Mouse (Mus musculus): ENCODE measurements around the gene Dpp6. TPM values are rescaled to one million over a fixed set of nuclear protein-coding genes. Genes with fewer than 3 reads are reported as not detected.
A peak's percentile ranks its signal among the peaks of the same experiment; 100 is the strongest.

Gene Dpp6
- polyA plus RNA-seq, 1 experiment from 2014 or later: 100 TPM

DNA sequence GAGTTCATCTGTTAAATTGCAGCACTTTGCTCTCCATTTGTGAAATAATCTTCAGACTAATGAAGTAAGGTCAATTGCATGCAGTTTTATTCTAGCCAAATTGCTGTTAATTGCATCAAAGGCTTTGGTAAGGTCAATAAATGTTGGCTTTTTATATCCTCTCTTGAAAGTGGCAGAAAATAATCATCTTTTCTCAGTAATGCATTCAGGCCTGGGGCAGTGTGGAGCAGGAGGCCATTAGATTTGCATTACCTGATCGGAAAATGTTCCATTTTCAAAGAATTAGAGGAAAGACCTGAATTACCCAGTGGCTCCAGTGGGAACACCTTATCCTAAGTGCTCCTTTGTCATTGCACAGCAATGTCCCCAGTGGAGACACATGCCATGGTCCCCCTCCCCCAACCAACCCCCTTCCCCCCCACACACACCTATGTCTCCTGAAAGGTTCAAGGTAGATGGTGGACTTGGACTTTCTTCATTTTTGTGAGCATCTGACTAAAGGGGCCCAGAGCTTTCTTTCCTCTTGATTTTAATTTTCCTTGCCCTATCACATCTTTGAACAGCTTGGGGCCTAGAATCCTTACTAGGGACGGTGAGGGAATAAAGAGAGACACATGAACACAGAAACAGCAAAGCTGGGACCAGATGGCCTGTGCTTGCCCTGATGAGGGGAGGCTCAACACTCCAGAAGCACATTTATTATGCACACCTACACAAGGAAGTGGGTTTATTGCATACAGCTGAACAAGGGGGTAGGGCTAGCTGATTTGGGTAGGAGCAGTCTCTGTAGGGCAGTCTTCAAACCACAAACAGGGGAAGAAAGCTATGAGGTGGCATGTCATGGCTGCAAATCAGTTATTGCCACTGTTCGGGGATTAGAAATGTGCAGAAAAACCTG lies 506.1 kb downstream of the Dpp6 start:
- no peak overlapping the region for H3K9ac ChIP-seq (replicated peaks; ENCODE audit: low read depth, low read length)
- H3K27me3 ChIP-seq (ENCODE audit: control insufficient read depth, insufficient read depth, low read length): no peaks in the 10 kb centered on the region
- H3K4me2 ChIP-seq (ENCODE audit: low read depth, low read length): no peak overlapping the region
- no peaks in the 10 kb centered on the region for H3K9me3 ChIP-seq (ENCODE audit: control insufficient read depth, low read length)
- H3K4me3 ChIP-seq (ENCODE audit: low read depth, low read length): no peak overlapping the region
- H3K27ac ChIP-seq (ENCODE audit: low read depth, low read length): no peak overlapping the region
- WGBS: 56% methylated on average over 3 of the region's 3 CpGs
- H3K4me1 ChIP-seq (ENCODE audit: control insufficient read depth, insufficient read depth, low read length): no peaks in the 10 kb centered on the region
- no peak for ATAC-seq (ENCODE audit: low read depth)
- no peaks in the 10 kb centered on the region for H3K36me3 ChIP-seq (ENCODE audit: control insufficient read depth, insufficient read depth, low read length)

DNA sequence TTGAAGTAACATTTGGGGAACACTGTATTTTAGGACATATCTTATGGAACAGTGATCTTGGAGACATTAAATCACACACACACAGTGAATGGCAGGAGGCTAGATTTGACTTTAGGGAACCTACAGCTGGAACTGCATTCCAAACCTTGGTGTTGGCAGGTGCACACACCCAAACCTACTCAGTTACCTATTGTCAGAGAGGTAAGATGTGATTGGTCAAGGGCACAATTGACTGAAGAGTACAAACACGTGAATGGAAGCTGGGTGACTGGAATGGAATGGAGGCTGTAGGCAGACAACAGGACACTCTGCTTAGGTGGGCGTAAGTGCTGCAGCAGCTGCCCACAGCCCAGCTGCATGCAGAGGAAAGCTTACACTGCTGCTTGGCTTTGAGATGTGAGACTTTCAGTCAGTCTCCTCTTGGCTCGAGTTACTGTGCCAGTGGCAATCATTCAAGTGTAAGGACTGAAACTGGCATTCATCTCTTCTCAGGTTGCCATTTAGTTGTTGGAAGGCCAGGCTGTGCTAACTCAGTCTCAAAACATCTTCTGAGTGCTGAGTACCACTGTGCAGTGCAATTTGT lies 507.4 kb downstream of the Dpp6 start:
- no peak overlapping the region for H3K27ac ChIP-seq (ENCODE audit: low read depth, low read length)
- no peak overlapping the region for H3K9ac ChIP-seq (replicated peaks; ENCODE audit: low read depth, low read length)
- H3K4me1 ChIP-seq (ENCODE audit: control insufficient read depth, insufficient read depth, low read length): no peaks in the 10 kb centered on the region
- no peak overlapping the region for H3K4me2 ChIP-seq (ENCODE audit: low read depth, low read length)
- no peak overlapping the region for H3K4me3 ChIP-seq (ENCODE audit: low read depth, low read length)
- no peaks in the 10 kb centered on the region for H3K9me3 ChIP-seq (ENCODE audit: control insufficient read depth, low read length)
- no peaks in the 10 kb centered on the region for H3K27me3 ChIP-seq (ENCODE audit: control insufficient read depth, insufficient read depth, low read length)
- no peaks in the 10 kb centered on the region for H3K36me3 ChIP-seq (ENCODE audit: control insufficient read depth, insufficient read depth, low read length)
- 57% methylated on average over 3 of the region's 3 CpGs for WGBS
- ATAC-seq (ENCODE audit: low read depth): no peak

DNA sequence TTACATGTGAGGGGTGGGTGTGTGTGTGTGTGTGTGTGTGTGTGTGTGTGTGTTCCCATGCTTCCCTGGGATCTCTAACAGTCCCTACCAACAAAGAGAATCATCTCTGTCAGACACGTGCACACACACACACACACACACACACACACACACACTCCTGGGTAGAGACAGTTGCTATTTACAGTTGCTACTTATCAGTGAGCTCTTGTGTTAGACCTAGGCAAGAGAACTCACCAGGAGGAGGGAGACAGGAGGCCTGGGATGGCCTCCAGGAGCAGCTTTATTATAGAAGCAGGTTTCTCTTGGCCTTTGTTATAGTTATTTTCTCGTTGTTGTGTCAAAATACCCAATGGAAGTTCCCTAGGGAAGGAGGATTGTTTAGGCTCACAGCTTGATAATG lies 519.7 kb downstream of the Dpp6 start:
- H3K27me3 ChIP-seq (ENCODE audit: control insufficient read depth, insufficient read depth, low read length): no peaks in the 10 kb centered on the region
- ATAC-seq (ENCODE audit: low read depth): no peak
- H3K9me3 ChIP-seq (ENCODE audit: control insufficient read depth, low read length): no peaks in the 10 kb centered on the region
- no peaks in the 10 kb centered on the region for H3K36me3 ChIP-seq (ENCODE audit: control insufficient read depth, insufficient read depth, low read length)
- no peak overlapping the region for H3K9ac ChIP-seq (replicated peaks; ENCODE audit: low read depth, low read length)
- no peak overlapping the region for H3K4me2 ChIP-seq (ENCODE audit: low read depth, low read length)
- H3K4me1 ChIP-seq (ENCODE audit: control insufficient read depth, insufficient read depth, low read length): no peaks in the 10 kb centered on the region
- WGBS: 78% methylated on average over 2 of the region's 2 CpGs
- no peak overlapping the region for H3K4me3 ChIP-seq (ENCODE audit: low read depth, low read length)
- H3K27ac ChIP-seq (ENCODE audit: low read depth, low read length): no peak overlapping the region

DNA sequence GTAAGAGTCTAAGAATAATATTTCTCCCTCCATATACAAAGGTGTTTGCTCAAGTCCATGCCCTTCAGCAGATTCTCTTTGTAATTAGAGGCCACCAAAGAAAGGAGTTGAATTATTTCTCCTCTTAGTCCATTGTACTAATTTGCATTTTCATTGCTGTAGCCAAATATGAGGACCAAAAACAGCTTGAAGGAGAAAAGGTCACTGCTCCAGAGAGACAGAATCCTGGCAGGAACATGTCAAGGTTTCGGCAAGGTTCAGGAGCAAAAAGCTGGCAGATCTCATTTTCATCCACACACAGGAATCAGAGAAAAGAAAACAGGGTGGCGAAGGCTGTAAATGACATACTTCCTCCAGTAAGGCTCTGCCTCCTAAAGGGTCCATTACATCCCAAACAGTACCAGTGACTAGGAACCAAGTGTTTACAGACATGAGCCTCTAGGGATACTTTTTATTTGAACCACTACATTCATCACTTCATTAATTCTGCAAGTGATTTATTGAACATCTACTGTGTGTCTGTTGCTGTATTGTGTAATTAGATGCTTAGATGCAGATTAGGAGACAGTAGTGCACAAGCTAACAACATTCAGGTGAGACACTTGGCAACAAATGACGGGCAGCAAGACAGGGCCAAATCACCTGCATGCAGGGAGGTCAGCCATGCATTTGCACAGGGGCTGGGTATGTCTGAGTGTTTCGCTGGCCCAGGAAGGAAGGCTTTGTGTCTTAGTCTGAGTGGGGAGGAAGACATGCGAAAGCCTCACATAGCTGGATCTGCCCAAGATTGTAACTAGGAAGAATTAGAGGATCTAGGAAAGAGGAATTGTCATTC lies 522.4 kb downstream of the Dpp6 start:
- H3K36me3 ChIP-seq (ENCODE audit: control insufficient read depth, insufficient read depth, low read length): no peaks in the 10 kb centered on the region
- H3K27ac ChIP-seq (ENCODE audit: low read depth, low read length): no peak overlapping the region
- no peak overlapping the region for H3K4me2 ChIP-seq (ENCODE audit: low read depth, low read length)
- peak; percentile 73; the same call in 1 of the 2 replicates for ATAC-seq (ENCODE audit: low read depth)
- H3K4me3 ChIP-seq (ENCODE audit: low read depth, low read length): no peak overlapping the region
- no peaks in the 10 kb centered on the region for H3K27me3 ChIP-seq (ENCODE audit: control insufficient read depth, insufficient read depth, low read length)
- no peak overlapping the region for H3K9ac ChIP-seq (replicated peaks; ENCODE audit: low read depth, low read length)
- 67% methylated on average over 5 of the region's 5 CpGs for WGBS
- H3K9me3 ChIP-seq (ENCODE audit: control insufficient read depth, low read length): no peaks in the 10 kb centered on the region
- H3K4me1 ChIP-seq (ENCODE audit: control insufficient read depth, insufficient read depth, low read length): no peaks in the 10 kb centered on the region

DNA sequence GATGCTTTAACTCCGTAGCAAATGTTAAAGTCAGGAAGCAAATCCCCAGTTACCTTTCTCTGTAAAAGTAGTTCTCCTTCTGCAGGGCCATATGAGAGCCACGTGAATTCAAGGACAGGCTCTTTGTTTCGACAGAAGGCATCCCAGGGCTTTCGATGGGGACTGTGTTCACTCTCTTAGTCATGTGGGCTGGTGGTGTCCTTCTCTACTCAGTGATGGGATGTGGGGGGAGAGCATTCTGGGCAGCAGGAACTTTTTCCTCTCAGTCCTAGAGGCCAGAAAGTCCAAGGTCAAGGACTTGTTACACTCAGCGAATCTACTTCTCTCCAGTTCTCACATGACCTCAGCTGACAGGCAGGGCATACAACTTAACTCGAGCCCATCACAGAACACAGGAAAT lies 525.3 kb downstream of the Dpp6 start:
- Histone ChIP-seq H3K4me1 (ENCODE audit: control insufficient read depth, insufficient read depth, low read length) (no peaks in the 10 kb centered on the region), H3K9me3 (ENCODE audit: control insufficient read depth, low read length) (no peaks in the 10 kb centered on the region), H3K9ac (replicated peaks; ENCODE audit: low read depth, low read length) (no peak overlapping the region), H3K4me2 (ENCODE audit: low read depth, low read length) (no peak overlapping the region), H3K4me3 (ENCODE audit: low read depth, low read length) (no peak overlapping the region), H3K27ac (ENCODE audit: low read depth, low read length) (no peak overlapping the region), H3K36me3 (ENCODE audit: control insufficient read depth, insufficient read depth, low read length) (no peaks in the 10 kb centered on the region), H3K27me3 (ENCODE audit: control insufficient read depth, insufficient read depth, low read length) (no peaks in the 10 kb centered on the region)
- WGBS: 71% methylated on average over 6 of the region's 6 CpGs
- ATAC-seq (ENCODE audit: low read depth): no peak

DNA sequence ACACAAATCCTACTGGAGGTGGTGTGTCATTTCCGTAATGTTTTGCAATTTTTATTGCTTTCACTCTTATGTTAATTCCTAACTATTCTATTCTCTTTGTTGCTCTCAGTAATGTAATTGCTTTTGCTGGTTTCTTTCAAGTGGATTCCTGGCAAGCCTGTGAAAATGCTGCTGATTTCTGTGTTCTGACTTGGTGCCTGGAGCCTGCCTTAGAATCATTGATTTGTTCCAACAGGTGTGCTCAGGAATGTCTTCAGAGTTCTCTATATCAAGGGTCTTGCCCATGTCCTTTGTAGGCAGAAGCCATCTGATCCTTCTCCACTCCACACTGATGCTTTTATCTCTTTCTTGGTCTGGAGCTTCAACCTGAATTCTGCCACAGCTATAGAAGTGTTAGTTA lies 526.6 kb downstream of the Dpp6 start:
- H3K4me3 ChIP-seq (ENCODE audit: low read depth, low read length): no peak overlapping the region
- H3K27me3 ChIP-seq (ENCODE audit: control insufficient read depth, insufficient read depth, low read length): no peaks in the 10 kb centered on the region
- ATAC-seq (ENCODE audit: low read depth): no peak
- peaks cover 7% of the 10 kb centered on the region; the same call in 1 of the 2 replicates for H3K4me1 ChIP-seq (ENCODE audit: control insufficient read depth, insufficient read depth, low read length)
- H3K36me3 ChIP-seq (ENCODE audit: control insufficient read depth, insufficient read depth, low read length): no peaks in the 10 kb centered on the region
- H3K9ac ChIP-seq (replicated peaks; ENCODE audit: low read depth, low read length): no peak overlapping the region
- no peak overlapping the region for H3K4me2 ChIP-seq (ENCODE audit: low read depth, low read length)
- WGBS: 45% methylated on average over 1 of the region's 1 CpGs
- no peaks in the 10 kb centered on the region for H3K9me3 ChIP-seq (ENCODE audit: control insufficient read depth, low read length)
- no peak overlapping the region for H3K27ac ChIP-seq (ENCODE audit: low read depth, low read length)

DNA sequence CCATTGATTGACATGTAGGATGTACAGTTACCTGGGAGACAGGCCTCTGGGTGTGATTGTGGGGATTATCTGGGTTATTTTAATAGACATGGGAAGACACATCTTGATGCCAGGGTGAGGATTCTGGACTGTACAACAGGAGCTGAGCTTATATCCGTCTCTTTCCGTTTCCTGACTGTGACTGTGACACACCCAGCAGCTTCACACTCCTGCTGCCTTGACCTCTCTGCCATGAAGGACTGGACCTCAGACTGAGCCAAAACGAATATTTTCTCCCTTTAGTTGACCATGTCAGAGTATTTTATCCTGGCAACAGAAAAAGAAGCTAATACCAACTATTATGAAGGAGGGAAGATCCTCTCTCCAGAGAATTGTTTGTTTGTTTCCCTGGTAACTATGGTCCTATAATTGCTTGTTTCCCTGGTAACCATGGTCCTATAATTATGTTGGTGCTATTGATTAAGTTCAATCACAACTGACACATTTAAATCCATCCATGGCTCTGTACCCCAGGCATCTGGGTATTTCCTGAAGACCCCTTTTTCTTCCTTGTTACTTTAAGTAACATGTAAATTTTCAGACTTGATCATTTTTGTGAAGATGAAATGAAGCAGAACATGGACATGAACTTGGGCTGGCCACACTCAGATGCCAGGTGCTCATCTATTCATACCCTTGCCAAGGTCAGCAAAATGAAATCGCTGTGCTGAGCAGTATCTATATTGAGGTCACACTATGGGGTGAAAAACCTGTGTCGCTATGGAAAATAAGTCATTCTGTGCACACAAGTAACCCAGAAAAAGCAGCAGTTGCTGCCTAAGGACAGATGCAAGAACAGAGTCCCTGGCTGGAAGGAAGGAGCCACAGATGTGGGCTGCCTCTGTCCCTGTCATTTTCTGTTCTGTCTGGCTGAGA lies 531.4 kb downstream of the Dpp6 start:
- no peak for ATAC-seq (ENCODE audit: low read depth)
- H3K9me3 ChIP-seq (ENCODE audit: control insufficient read depth, low read length): no peaks in the 10 kb centered on the region
- H3K27me3 ChIP-seq (ENCODE audit: control insufficient read depth, insufficient read depth, low read length): no peaks in the 10 kb centered on the region
- H3K27ac ChIP-seq (ENCODE audit: low read depth, low read length): no peak overlapping the region
- no peak overlapping the region for H3K4me3 ChIP-seq (ENCODE audit: low read depth, low read length)
- 53% methylated on average over 5 of the region's 5 CpGs for WGBS
- H3K4me1 ChIP-seq (ENCODE audit: control insufficient read depth, insufficient read depth, low read length): peaks cover 7% of the 10 kb centered on the region; the same call in 1 of the 2 replicates
- H3K9ac ChIP-seq (replicated peaks; ENCODE audit: low read depth, low read length): no peak overlapping the region
- no peaks in the 10 kb centered on the region for H3K36me3 ChIP-seq (ENCODE audit: control insufficient read depth, insufficient read depth, low read length)
- no peak overlapping the region for H3K4me2 ChIP-seq (ENCODE audit: low read depth, low read length)

DNA sequence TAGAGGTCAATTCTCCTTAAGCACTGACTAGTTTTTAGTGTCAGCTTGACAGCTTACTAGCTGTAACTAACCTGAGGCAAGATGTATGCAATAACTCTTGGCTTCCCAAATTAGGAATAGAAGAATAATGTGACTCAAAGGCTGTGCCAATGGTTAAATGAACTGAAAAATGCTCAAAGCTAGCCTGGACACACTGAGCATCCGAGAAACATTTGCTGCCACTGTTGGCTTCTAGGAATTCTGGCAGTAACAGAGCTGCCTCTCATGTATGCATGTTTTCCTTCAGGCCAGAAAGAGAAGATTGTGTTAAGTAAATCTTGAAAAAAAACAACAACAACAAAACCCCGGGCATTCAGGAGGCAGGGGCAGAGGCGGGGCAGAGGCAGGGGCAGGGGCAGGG lies 540.6 kb downstream of the Dpp6 start:
- H3K9ac ChIP-seq (replicated peaks; ENCODE audit: low read depth, low read length): no peak overlapping the region
- H3K27me3 ChIP-seq (ENCODE audit: control insufficient read depth, insufficient read depth, low read length): no peaks in the 10 kb centered on the region
- no peak for ATAC-seq (ENCODE audit: low read depth)
- 78% methylated on average over 3 of the region's 3 CpGs for WGBS
- no peak overlapping the region for H3K4me3 ChIP-seq (ENCODE audit: low read depth, low read length)
- no peaks in the 10 kb centered on the region for H3K36me3 ChIP-seq (ENCODE audit: control insufficient read depth, insufficient read depth, low read length)
- no peaks in the 10 kb centered on the region for H3K4me1 ChIP-seq (ENCODE audit: control insufficient read depth, insufficient read depth, low read length)
- no peak overlapping the region for H3K4me2 ChIP-seq (ENCODE audit: low read depth, low read length)
- H3K9me3 ChIP-seq (ENCODE audit: control insufficient read depth, low read length): no peaks in the 10 kb centered on the region
- H3K27ac ChIP-seq (ENCODE audit: low read depth, low read length): no peak overlapping the region
